Mouse (Mus musculus) forebrain, embryonic 10.5 days (tissue): ENCODE measurements around the gene Mrtfa. TPM values are rescaled to one million over a fixed set of nuclear protein-coding genes. Genes with fewer than 3 reads are reported as not detected.

Source experiments
- DNase-seq: peaks from one replicate; pipeline ENCODE4 v3.0.0-alpha.2; 2017; ENCODE audit warnings: low spot score; ENCODE audit errors: extremely low spot score
- H3K27ac ChIP-seq: fragments of 300-500 bp; sonication (generic); 2 replicates; pipeline ENCODE4 v1.5.1; 2016; ENCODE audit warnings: mild to moderate bottlenecking
- H3K27me3 ChIP-seq: fragments of 300-500 bp; sonication (generic); 2 replicates; pipeline ENCODE4 v1.6.1; 2016; ENCODE audit warnings: mild to moderate bottlenecking; ENCODE audit not compliant: poor library complexity, severe bottlenecking
- H3K36me3 ChIP-seq: fragments of 300-500 bp; sonication (generic); replicated peaks from 2 replicates; pipeline ENCODE4 v1.6.1; 2016; ENCODE audit warnings: mild to moderate bottlenecking, moderate library complexity
- H3K4me1 ChIP-seq: fragments of 300-500 bp; sonication (generic); 2 replicates; pipeline ENCODE4 v1.6.1; 2016
- H3K4me3 ChIP-seq: fragments of 300-500 bp; sonication (generic); 2 replicates; pipeline ENCODE4 v1.5.1; 2016; ENCODE audit warnings: mild to moderate bottlenecking, moderate library complexity
- H3K9me3 ChIP-seq: fragments of 300-500 bp; sonication (generic); 2 replicates; pipeline ENCODE4 v1.6.1; 2016; ENCODE audit warnings: mild to moderate bottlenecking, moderate library complexity
- WGBS: fragments of 180-500 bp; shearing (Covaris S2); methylation state at CpG from one replicate; pipeline ENCODE4 v1.1.7; 2016; 5-methylcytosine and 5-hydroxymethylcytosine counted together
- polyA plus RNA-seq: library from polyadenylated mRNA; unstranded; fragments of >200 nt; fragmentation: Nextera tagmentation; extraction: Ambion mirVana; gene quantifications from 2 replicates; pipeline ENCODE4 v1.2.1, GENCODE M21; 2016

Mrtfa gene
- polyA plus RNA-seq, 1 experiment from 2014 or later: 21.7 TPM

DNA sequence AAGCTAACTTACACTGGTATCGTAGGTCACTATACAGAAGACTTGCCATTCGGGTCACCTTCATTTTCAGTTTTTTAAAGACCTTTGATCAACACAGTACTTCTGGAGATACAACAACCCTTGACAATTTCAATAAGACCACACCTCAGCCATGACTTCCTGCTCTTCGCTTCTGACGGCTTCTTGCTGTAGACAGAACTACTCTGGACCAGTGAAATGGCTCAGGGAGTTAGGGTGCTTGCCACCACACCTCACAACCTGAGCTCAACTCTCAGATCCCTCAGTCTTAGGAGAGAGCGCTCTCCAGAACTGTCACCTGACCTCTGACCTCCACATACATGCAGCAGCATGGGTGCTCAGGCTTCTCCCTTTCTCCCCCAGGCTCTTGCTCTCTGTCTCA is 59.4 kb downstream of the Mrtfa start:
- Histone ChIP-seq H3K27ac (no peak overlapping the region), H3K4me3 (no peak overlapping the region), H3K9me3 (no peaks in the 10 kb centered on the region), H3K27me3 (no peaks in the 10 kb centered on the region), H3K4me1 (peaks cover 34% of the 10 kb centered on the region), H3K36me3 (0 out of 2 replicates have a peak, but pooled peaks cover 3% of the 10 kb centered on the region)
- DNase-seq: no peak
- 93% methylated on average over 5 of the region's 5 CpGs for WGBS

DNA sequence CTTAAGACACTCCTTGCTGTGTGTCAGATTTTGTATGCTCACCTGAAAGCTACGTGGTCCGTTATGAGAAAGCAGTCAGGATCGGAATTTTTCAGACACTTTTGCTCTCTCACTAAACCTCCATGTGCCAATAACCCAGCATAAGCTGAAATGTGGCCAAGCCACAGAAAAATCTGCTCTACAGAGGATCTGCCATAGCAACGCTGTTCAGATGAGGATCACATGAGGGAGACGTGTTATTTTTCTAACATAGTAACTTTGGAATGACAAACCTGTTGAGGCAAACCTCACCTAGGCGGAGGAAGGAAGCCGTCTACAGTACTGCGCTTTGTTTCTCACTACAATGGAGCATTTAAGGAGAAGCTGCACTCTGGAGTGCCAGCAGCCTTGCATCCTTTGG is 60.6 kb downstream of the Mrtfa start:
- H3K36me3 ChIP-seq: 0 out of 2 replicates have a peak, but pooled peaks cover 3% of the 10 kb centered on the region
- no peak overlapping the region for H3K4me3 ChIP-seq
- no peaks in the 10 kb centered on the region for H3K27me3 ChIP-seq
- peaks cover 30% of the 10 kb centered on the region for H3K4me1 ChIP-seq
- no peak overlapping the region for H3K27ac ChIP-seq
- no peaks in the 10 kb centered on the region for H3K9me3 ChIP-seq
- 83% methylated on average over 8 of the region's 8 CpGs for WGBS
- no peak for DNase-seq

DNA sequence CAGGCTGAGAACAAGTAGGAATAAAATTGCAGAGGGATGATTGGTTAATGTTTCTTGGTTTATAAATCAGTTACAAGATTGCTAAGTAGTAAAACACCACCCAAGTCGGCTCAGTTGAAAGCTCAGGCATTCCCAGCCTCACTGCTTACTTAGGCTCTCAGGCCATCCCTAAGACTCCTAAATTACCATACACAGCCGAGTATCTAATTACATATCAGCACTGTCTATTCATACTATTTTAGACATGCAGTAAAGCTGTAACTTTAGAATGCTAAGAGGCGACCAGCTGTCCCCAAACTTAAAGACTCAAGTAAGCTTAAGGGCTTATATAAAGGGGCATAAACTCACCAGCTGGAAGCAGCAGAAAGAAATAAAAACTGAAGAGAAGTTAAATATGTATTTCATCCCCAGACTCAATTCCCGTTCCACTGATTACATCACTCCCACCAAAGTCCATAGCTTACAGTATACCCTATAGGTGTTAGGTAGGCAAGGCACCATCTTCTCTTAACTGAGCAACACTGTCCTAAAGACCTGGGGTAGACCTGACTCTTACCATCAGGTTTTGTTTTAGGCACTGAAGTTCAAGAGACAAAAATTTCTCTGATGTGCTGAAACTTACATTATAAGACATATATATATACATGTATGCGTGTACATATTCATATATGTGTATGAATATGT is 62.3 kb downstream of the Mrtfa start:
- H3K27ac ChIP-seq: no peak overlapping the region
- 81% methylated on average over 5 of the region's 5 CpGs for WGBS

DNA sequence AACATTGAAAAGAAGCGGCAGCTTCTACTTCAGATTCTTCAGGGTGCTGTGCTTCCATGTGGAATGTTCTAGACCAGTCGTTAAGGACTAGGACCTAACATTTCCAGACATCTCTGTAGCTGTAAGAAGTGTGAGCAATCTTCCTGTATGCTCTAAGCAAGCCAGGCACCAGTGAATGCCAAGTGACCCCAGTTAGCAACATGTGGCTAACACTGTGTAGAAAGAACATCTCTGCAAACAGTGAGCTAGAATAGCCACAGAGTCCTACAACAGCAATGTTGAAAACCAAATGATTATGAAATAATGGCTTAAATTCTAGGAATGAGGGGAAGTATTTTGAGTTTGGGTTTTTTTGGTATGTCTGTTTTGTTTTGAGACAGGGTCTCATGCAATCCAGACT is 66.3 kb downstream of the Mrtfa start:
- no peaks in the 10 kb centered on the region for H3K9me3 ChIP-seq
- H3K4me3 ChIP-seq: no peak overlapping the region
- 93% methylated on average over 2 of the region's 2 CpGs for WGBS
- no peak for DNase-seq
- H3K27ac ChIP-seq: no peak overlapping the region
- no peaks in the 10 kb centered on the region for H3K36me3 ChIP-seq
- no peaks in the 10 kb centered on the region for H3K27me3 ChIP-seq
- H3K4me1 ChIP-seq: peaks cover 33% of the 10 kb centered on the region

More for the DNA sequence above, 62.3 kb downstream of the Mrtfa start:
- Histone ChIP-seq H3K4me1 (peaks cover 30% of the 10 kb centered on the region), H3K27me3 (no peaks in the 10 kb centered on the region), H3K36me3 (no peaks in the 10 kb centered on the region), H3K9me3 (no peaks in the 10 kb centered on the region), H3K4me3 (no peak overlapping the region)
- no peak for DNase-seq

DNA sequence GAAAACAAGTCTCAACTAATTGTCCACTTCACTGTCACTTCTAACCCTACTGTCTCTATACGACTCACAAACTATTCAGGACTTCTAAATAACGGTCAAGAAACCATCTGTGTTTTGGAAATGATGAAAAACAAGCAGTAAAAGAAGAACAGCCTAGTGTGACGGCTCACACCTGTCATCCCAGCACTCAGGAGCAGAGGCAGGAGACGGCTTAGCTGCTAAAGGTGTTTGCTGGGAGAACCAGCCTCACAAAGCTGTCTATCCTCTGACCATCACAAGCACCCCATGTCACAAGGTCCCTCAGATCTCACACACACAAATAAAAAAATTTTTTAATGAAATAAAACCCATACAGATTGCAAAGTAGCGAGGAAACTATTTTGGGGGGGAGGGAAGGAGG is 67.4 kb downstream of the Mrtfa start:
- 85% methylated on average over 5 of the region's 5 CpGs for WGBS
- Histone ChIP-seq H3K36me3 (no peaks in the 10 kb centered on the region), H3K27ac (peak overlapping the region; percentile 31; the same call in 1 of the 2 replicates), H3K27me3 (no peaks in the 10 kb centered on the region), H3K9me3 (no peaks in the 10 kb centered on the region), H3K4me3 (no peak overlapping the region), H3K4me1 (peaks cover 27% of the 10 kb centered on the region)
- DNase-seq: no peak

DNA sequence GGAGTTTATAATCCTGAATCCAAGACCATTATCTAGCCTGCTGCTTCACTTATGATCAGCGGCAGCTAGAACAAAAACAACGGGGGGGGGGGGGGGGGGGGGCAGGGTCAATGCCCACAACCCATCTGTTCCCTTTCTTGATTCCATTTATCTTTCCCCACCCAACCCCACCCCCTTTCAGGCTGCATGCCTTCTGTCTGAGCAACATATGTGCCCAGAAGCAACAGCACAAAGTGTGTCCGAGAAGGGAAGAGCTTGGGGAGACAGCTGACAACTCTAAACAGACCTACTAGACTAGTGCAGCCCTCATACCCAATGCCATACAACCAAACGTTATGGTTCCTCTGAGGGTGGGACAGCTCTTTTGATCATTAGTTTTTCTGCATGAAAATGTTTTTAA is 68.0 kb downstream of the Mrtfa start:
- H3K4me3 ChIP-seq: no peak overlapping the region
- WGBS: 73% methylated on average over 4 of the region's 4 CpGs
- H3K9me3 ChIP-seq: no peaks in the 10 kb centered on the region
- no peak overlapping the region for H3K27ac ChIP-seq
- no peaks in the 10 kb centered on the region for H3K27me3 ChIP-seq
- H3K4me1 ChIP-seq: peaks cover 27% of the 10 kb centered on the region
- DNase-seq: no peak
- peaks cover 1% of the 10 kb centered on the region; the same call in 1 of the 2 replicates for H3K36me3 ChIP-seq

DNA sequence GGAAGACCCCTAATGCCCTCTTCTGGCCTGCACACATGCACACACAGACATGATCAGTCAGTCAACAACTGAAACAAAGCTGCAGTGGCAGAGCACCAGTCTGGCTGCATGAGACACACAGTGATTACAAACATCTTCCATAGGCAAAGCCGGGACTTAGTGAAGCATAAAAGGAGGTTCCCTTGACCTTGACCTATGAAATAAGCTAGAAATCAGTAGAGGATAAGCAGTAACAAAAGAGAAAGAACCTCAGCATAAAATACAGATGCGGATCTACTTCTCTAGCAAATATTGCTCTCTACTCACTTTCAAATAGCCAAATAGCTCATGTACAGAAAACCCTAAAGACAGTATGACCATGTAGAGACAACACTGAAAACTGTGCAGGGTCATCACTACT is 68.5 kb downstream of the Mrtfa start:
- WGBS: 76% methylated on average over 2 of the region's 2 CpGs
- H3K4me3 ChIP-seq: no peak overlapping the region
- H3K27ac ChIP-seq: no peak overlapping the region; the same call in 1 of the 2 replicates
- no peak for DNase-seq
- peaks cover 27% of the 10 kb centered on the region for H3K4me1 ChIP-seq
- H3K36me3 ChIP-seq: peaks cover 5% of the 10 kb centered on the region; the same call in 1 of the 2 replicates
- no peaks in the 10 kb centered on the region for H3K27me3 ChIP-seq
- H3K9me3 ChIP-seq: no peaks in the 10 kb centered on the region

DNA sequence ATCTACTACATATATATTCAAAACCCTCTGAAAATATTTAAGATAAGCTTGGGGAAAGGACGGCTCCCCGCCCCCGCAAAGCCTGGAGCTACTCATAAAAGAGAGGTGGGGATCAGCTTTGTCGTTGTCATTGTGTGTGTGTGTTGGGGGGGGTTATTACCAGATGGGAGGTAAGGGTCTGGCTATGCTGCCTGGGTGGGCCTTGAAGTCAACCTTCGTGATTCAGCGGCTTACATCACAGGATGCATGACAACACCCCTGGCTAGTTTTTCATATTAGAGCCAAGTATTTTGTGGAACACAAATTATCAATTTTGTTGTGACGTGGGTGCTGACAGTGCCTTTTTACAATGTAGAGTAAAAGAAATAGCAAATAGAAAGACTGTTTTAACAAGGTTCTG is 69.6 kb downstream of the Mrtfa start:
- 88% methylated on average over 7 of the region's 7 CpGs for WGBS

DNA sequence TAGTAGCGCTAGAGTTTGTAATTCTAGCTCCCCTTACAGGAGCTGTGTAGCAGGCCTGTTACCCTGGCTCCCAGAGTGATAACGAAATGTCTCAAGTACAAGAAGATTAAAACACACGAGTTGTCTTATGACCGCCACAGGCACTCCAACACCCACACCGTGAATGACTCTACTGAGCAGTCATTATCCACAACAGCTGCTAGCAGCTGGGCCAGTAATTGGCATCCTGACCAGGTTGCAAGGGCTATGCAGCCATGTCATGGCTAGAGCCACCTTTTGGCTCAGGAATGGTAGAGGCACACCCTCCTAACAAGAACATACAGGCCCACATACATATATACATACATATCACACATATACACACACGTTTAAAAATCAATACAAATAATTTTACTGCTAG is 70.4 kb downstream of the Mrtfa start:
- Histone ChIP-seq H3K27me3 (no peaks in the 10 kb centered on the region), H3K4me3 (no peak overlapping the region), H3K9me3 (no peaks in the 10 kb centered on the region), H3K4me1 (peaks cover 27% of the 10 kb centered on the region), H3K27ac (no peak overlapping the region), H3K36me3 (peaks cover 15% of the 10 kb centered on the region)
- WGBS: 87% methylated on average over 6 of the region's 6 CpGs
- no peak for DNase-seq

More for the DNA sequence above, 69.6 kb downstream of the Mrtfa start:
- peaks cover 27% of the 10 kb centered on the region for H3K4me1 ChIP-seq
- no peak for DNase-seq
- no peaks in the 10 kb centered on the region for H3K9me3 ChIP-seq
- H3K36me3 ChIP-seq: peaks cover 11% of the 10 kb centered on the region
- no peak overlapping the region for H3K4me3 ChIP-seq
- no peaks in the 10 kb centered on the region for H3K27me3 ChIP-seq
- no peak overlapping the region for H3K27ac ChIP-seq

DNA sequence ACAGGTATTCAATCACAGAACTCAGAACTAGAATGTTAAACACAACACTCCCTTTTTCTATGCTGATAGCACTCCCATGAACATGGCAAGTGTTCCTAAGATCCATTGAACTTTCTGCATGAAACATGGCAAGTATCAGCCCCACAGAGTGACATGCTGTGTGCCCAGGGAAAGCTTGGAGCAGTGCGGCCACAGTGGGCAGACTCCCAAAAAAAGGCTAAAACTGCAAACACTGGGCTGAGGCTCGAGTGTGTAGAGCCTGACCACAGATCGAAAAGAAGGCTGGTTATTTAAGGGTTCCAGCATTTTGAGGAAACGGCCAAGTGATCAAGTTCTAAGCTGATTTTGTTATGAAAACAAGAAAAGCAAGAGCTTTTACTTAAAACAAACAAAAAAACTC is 72.3 kb downstream of the Mrtfa start:
- no peak overlapping the region for H3K4me3 ChIP-seq
- H3K36me3 ChIP-seq: peaks cover 15% of the 10 kb centered on the region
- H3K27ac ChIP-seq: no peak overlapping the region
- no peak for DNase-seq
- 91% methylated on average over 4 of the region's 4 CpGs for WGBS
- peaks cover 27% of the 10 kb centered on the region for H3K4me1 ChIP-seq
- H3K27me3 ChIP-seq: no peaks in the 10 kb centered on the region
- H3K9me3 ChIP-seq: no peaks in the 10 kb centered on the region

DNA sequence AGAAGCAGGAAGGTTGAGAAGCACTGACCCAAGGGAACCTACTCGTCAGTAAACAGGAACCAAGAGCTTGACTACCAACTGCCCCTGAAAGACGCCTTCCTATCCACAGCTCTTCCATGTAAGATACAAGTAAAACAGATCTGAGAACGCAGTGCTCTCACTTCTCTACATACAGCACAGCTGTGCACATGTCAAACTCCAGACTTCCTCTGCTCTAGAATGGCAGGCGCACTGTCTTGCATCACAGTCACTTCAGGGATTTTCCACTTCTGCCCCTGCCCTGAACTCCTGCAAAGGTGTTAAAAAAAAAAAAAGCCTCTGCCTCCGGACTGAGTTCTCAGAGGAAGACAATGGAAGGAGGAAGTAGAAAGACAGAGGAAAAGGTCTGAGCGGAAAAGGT is 78.0 kb downstream of the Mrtfa start:
- no peak overlapping the region for H3K4me3 ChIP-seq
- peaks cover 14% of the 10 kb centered on the region for H3K36me3 ChIP-seq
- DNase-seq: no peak
- no peak overlapping the region for H3K27ac ChIP-seq
- H3K9me3 ChIP-seq: no peaks in the 10 kb centered on the region
- H3K4me1 ChIP-seq: 0 out of 2 replicates have a peak, but pooled peaks cover 3% of the 10 kb centered on the region
- no peaks in the 10 kb centered on the region for H3K27me3 ChIP-seq
- WGBS: 83% methylated on average over 6 of the region's 6 CpGs

DNA sequence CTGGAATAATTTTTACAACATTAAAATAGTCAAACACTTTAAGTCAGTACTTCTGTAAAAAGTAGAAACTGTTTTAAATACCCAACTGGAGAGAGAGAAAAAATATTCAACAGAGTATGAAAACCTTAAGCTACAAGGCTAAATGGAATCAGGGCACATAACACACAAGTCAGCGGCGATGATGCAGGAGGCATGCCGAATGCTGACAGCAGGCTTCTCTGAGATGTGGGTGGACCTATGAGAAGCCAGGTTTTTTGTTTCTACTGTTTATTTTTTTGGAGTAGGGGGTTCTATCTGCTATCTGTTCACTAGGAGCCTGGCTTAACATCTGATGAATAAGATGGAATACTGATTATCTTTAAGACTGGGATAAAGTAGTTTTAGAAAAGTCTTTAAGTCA is 80.2 kb downstream of the Mrtfa start:
- 88% methylated on average over 3 of the region's 3 CpGs for WGBS
- H3K36me3 ChIP-seq: peaks cover under 1% of the 10 kb centered on the region; the same call in 1 of the 2 replicates
- H3K4me1 ChIP-seq: peaks cover 21% of the 10 kb centered on the region
- H3K27me3 ChIP-seq: no peaks in the 10 kb centered on the region
- DNase-seq: no peak
- H3K27ac ChIP-seq: no peak overlapping the region
- no peak overlapping the region for H3K4me3 ChIP-seq
- no peaks in the 10 kb centered on the region for H3K9me3 ChIP-seq

DNA sequence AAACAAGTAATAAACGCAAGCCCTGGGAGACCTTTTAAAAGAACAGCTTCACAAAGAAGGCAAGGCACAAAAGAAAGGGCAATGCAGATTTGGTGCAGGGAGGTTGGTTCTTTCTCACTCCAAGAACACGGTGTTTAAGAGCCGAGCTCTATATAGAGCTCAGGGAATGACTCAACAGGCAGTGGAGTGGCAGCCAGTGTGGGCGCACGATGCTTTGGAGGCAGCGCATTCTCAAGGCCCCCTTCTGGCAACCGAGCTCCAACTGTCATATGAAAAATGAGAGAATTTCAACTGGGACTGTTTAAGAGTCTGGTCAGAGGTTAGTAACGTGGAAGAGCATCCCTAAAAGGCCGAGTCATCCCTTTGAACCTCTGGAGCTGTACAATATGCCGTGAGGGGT is 84.6 kb downstream of the Mrtfa start:
- H3K36me3 ChIP-seq: no peaks in the 10 kb centered on the region
- no peaks in the 10 kb centered on the region for H3K9me3 ChIP-seq
- peaks cover 58% of the 10 kb centered on the region for H3K4me1 ChIP-seq
- peak overlapping the region; percentile 22; the same call in 1 of the 2 replicates for H3K27ac ChIP-seq
- WGBS: 52% methylated on average over 10 of the region's 10 CpGs
- H3K4me3 ChIP-seq: no peak overlapping the region
- DNase-seq: no peak
- H3K27me3 ChIP-seq: no peaks in the 10 kb centered on the region
